Mouse (Mus musculus) neutrophil, adult 59 days (primary cell): ENCODE measurements around the gene Gm8797. TPM values are rescaled to one million over a fixed set of nuclear protein-coding genes. Genes with fewer than 3 reads are reported as not detected.

ENCODE experiments used
- total RNA-seq, 2 experiments: library from RNA; stranded (reverse); gene quantifications; 1 replicate in 1 of 2; 2 replicates in 1 of 2; pipeline ENCODE4 v1.2.4; 2023

The Gm8797 gene
- 100 to 1,000 TPM; 128 to 159 TPM for total RNA-seq

GRCm38 (mm10) chr3:5750506-5750905, at the start of gene Gm8797:
Gene Gm8797, plus strand, starts transcription at chr3:5750806.

